Mouse (Mus musculus): ENCODE data around the gene Fgf10. TPM values are rescaled to one million over a fixed set of nuclear protein-coding genes. Genes with fewer than 3 reads are reported as not detected.

Gene Fgf10
- 10.5 and 11.8 TPM in 2 replicates for polyA plus RNA-seq (2015; fragmentation: Nextera tagmentation; extraction: Ambion mirVana)

GRCm38 (mm10) chr13:118669491-118669890 lies at the start of gene Fgf10:
Gene Fgf10, plus strand, starts transcription at chr13:118669791.
- Histone ChIP-seq H3K27me3 (no peaks in the 10 kb centered on the region), H3K9ac (no peak within 1 kb of the TSS), H3K9me3 (replicated peaks) (no peaks in the 10 kb centered on the region), H3K36me3 (no peaks in the 10 kb centered on the region), H3K4me3 (replicated peaks) (no peak within 1 kb of the TSS), H3K27ac (replicated peaks) (no peak within 1 kb of the TSS), H3K4me1 (no peaks in the 10 kb centered on the region), H3K4me2 (replicated peaks) (no peak within 1 kb of the TSS)
- 59% methylated on average over 7 of the region's 7 CpGs for WGBS
- ATAC-seq (ENCODE audit: insufficient number of reproducible peaks, low FRiP score, low TSS enrichment, low read depth) = no peak

- no peak overlapping the region for H3K4me2 ChIP-seq (replicated peaks)
- no peaks in the 10 kb centered on the region for H3K9me3 ChIP-seq (replicated peaks)
- no peaks in the 10 kb centered on the region for H3K27me3 ChIP-seq
- H3K9ac ChIP-seq = no peak overlapping the region
- H3K36me3 ChIP-seq = no peaks in the 10 kb centered on the region
- no peak for ATAC-seq (ENCODE audit: insufficient number of reproducible peaks, low FRiP score, low TSS enrichment, low read depth)
- no peaks in the 10 kb centered on the region for H3K4me1 ChIP-seq
- H3K27ac ChIP-seq (replicated peaks) = no peak overlapping the region
- 46% methylated on average over 3 of the region's 3 CpGs for WGBS
- no peak overlapping the region for H3K4me3 ChIP-seq (replicated peaks)
Observed at GRCm38 (mm10) chr13:118629661-118630428, 39.7 kb upstream of the Fgf10 start.

- Histone ChIP-seq H3K27ac (replicated peaks) (no peak overlapping the region), H3K4me2 (replicated peaks) (no peak overlapping the region), H3K36me3 (no peaks in the 10 kb centered on the region), H3K9me3 (replicated peaks) (no peaks in the 10 kb centered on the region), H3K4me1 (no peaks in the 10 kb centered on the region), H3K27me3 (no peaks in the 10 kb centered on the region), H3K9ac (no peak overlapping the region), H3K4me3 (replicated peaks) (no peak overlapping the region)
- ATAC-seq (ENCODE audit: insufficient number of reproducible peaks, low FRiP score, low TSS enrichment, low read depth) = no peak
- WGBS = 75% methylated on average over 2 of the region's 2 CpGs
Observed at GRCm38 (mm10) chr13:118631500-118631899, 38.1 kb upstream of the Fgf10 start.

GRCm38 (mm10) chr13:118636047-118636446 lies 33.5 kb upstream of the Fgf10 start:
- Histone ChIP-seq H3K27ac (replicated peaks) (no peak overlapping the region), H3K4me3 (replicated peaks) (no peak overlapping the region), H3K9ac (no peak overlapping the region), H3K9me3 (replicated peaks) (no peaks in the 10 kb centered on the region), H3K36me3 (no peaks in the 10 kb centered on the region), H3K4me2 (replicated peaks) (no peak overlapping the region), H3K4me1 (no peaks in the 10 kb centered on the region), H3K27me3 (no peaks in the 10 kb centered on the region)
- WGBS = 93% methylated on average over 5 of the region's 5 CpGs
- ATAC-seq (ENCODE audit: insufficient number of reproducible peaks, low FRiP score, low TSS enrichment, low read depth) = no peak

GRCm38 (mm10) chr13:118642585-118642984 lies 27.0 kb upstream of the Fgf10 start:
- WGBS = 77% methylated on average over 3 of the region's 3 CpGs
- H3K27me3 ChIP-seq = no peaks in the 10 kb centered on the region
- no peak for ATAC-seq (ENCODE audit: insufficient number of reproducible peaks, low FRiP score, low TSS enrichment, low read depth)
- H3K4me2 ChIP-seq (replicated peaks) = no peak overlapping the region
- H3K27ac ChIP-seq (replicated peaks) = no peak overlapping the region
- no peak overlapping the region for H3K4me3 ChIP-seq (replicated peaks)
- H3K36me3 ChIP-seq = no peaks in the 10 kb centered on the region
- no peak overlapping the region for H3K9ac ChIP-seq
- no peaks in the 10 kb centered on the region for H3K9me3 ChIP-seq (replicated peaks)
- H3K4me1 ChIP-seq = no peaks in the 10 kb centered on the region

GRCm38 (mm10) chr13:118643138-118643537 lies 26.5 kb upstream of the Fgf10 start:
- H3K4me2 ChIP-seq (replicated peaks) = no peak overlapping the region
- H3K27ac ChIP-seq (replicated peaks) = no peak overlapping the region
- no peak overlapping the region for H3K9ac ChIP-seq
- no peaks in the 10 kb centered on the region for H3K36me3 ChIP-seq
- H3K4me1 ChIP-seq = no peaks in the 10 kb centered on the region
- no peak for ATAC-seq (ENCODE audit: insufficient number of reproducible peaks, low FRiP score, low TSS enrichment, low read depth)
- no peaks in the 10 kb centered on the region for H3K9me3 ChIP-seq (replicated peaks)
- WGBS = 61% methylated on average over 6 of the region's 6 CpGs
- H3K4me3 ChIP-seq (replicated peaks) = no peak overlapping the region
- H3K27me3 ChIP-seq = no peaks in the 10 kb centered on the region

- H3K4me1 ChIP-seq = no peaks in the 10 kb centered on the region
- no peak for ATAC-seq (ENCODE audit: insufficient number of reproducible peaks, low FRiP score, low TSS enrichment, low read depth)
- no peak overlapping the region for H3K4me3 ChIP-seq (replicated peaks)
- H3K36me3 ChIP-seq = no peaks in the 10 kb centered on the region
- no peaks in the 10 kb centered on the region for H3K27me3 ChIP-seq
- H3K9me3 ChIP-seq (replicated peaks) = no peaks in the 10 kb centered on the region
- no peak overlapping the region for H3K9ac ChIP-seq
- no peak overlapping the region for H3K4me2 ChIP-seq (replicated peaks)
- WGBS = 62% methylated on average over 5 of the region's 5 CpGs
- H3K27ac ChIP-seq (replicated peaks) = no peak overlapping the region
Observed at GRCm38 (mm10) chr13:118656991-118657390, 12.6 kb upstream of the Fgf10 start.

- H3K27ac ChIP-seq (replicated peaks) = no peak overlapping the region
- H3K9ac ChIP-seq = no peak overlapping the region
- ATAC-seq (ENCODE audit: insufficient number of reproducible peaks, low FRiP score, low TSS enrichment, low read depth) = no peak
- no peaks in the 10 kb centered on the region for H3K27me3 ChIP-seq
- H3K4me2 ChIP-seq (replicated peaks) = no peak overlapping the region
- H3K9me3 ChIP-seq (replicated peaks) = no peaks in the 10 kb centered on the region
- 61% methylated on average over 2 of the region's 2 CpGs for WGBS
- no peaks in the 10 kb centered on the region for H3K4me1 ChIP-seq
- H3K36me3 ChIP-seq = no peaks in the 10 kb centered on the region
- H3K4me3 ChIP-seq (replicated peaks) = no peak overlapping the region
Observed at GRCm38 (mm10) chr13:118658031-118658430, 11.6 kb upstream of the Fgf10 start.

- Histone ChIP-seq H3K9me3 (replicated peaks) (no peaks in the 10 kb centered on the region), H3K27ac (replicated peaks) (no peak overlapping the region), H3K36me3 (no peaks in the 10 kb centered on the region), H3K4me1 (no peaks in the 10 kb centered on the region), H3K27me3 (no peaks in the 10 kb centered on the region), H3K4me2 (replicated peaks) (no peak overlapping the region), H3K4me3 (replicated peaks) (no peak overlapping the region), H3K9ac (no peak overlapping the region)
- no peak for ATAC-seq (ENCODE audit: insufficient number of reproducible peaks, low FRiP score, low TSS enrichment, low read depth)
- WGBS = 89% methylated on average over 7 of the region's 7 CpGs
Observed at GRCm38 (mm10) chr13:118658608-118659326, 10.8 kb upstream of the Fgf10 start.

GRCm38 (mm10) chr13:118661664-118662063 lies 7.9 kb upstream of the Fgf10 start:
- no peaks in the 10 kb centered on the region for H3K36me3 ChIP-seq
- no peak overlapping the region for H3K9ac ChIP-seq
- no peaks in the 10 kb centered on the region for H3K27me3 ChIP-seq
- no peak overlapping the region for H3K4me3 ChIP-seq (replicated peaks)
- WGBS = 80% methylated on average over 3 of the region's 3 CpGs
- no peaks in the 10 kb centered on the region for H3K4me1 ChIP-seq
- H3K4me2 ChIP-seq (replicated peaks) = no peak overlapping the region
- no peaks in the 10 kb centered on the region for H3K9me3 ChIP-seq (replicated peaks)
- no peak for ATAC-seq (ENCODE audit: insufficient number of reproducible peaks, low FRiP score, low TSS enrichment, low read depth)
- no peak overlapping the region for H3K27ac ChIP-seq (replicated peaks)

GRCm38 (mm10) chr13:118664901-118665300 lies 4.7 kb upstream of the Fgf10 start:
- H3K27me3 ChIP-seq = no peaks in the 10 kb centered on the region
- WGBS = 94% methylated on average over 2 of the region's 2 CpGs
- H3K4me1 ChIP-seq = no peaks in the 10 kb centered on the region
- no peak overlapping the region for H3K4me3 ChIP-seq (replicated peaks)
- H3K9me3 ChIP-seq (replicated peaks) = no peaks in the 10 kb centered on the region
- no peak overlapping the region for H3K9ac ChIP-seq
- H3K4me2 ChIP-seq (replicated peaks) = no peak overlapping the region
- no peaks in the 10 kb centered on the region for H3K36me3 ChIP-seq
- ATAC-seq (ENCODE audit: insufficient number of reproducible peaks, low FRiP score, low TSS enrichment, low read depth) = no peak
- no peak overlapping the region for H3K27ac ChIP-seq (replicated peaks)
